Mouse (Mus musculus) megakaryocyte, embryonic 14.5 days (primary cell): ENCODE results near the gene Bckdhb. TPM values are rescaled to one million over a fixed set of nuclear protein-coding genes. Genes with fewer than 3 reads are reported as not detected.
"Not testable (repeated sequence)": the region's sequence is repeated elsewhere in the genome, so short reads cannot be mapped to it uniquely, and the experiment has no call there.

Source experiments
- H3K27me3 ChIP-seq: replicated peaks from 2 replicates; pipeline ENCODE3; 2012; ENCODE audit warnings: inconsistent platforms
- H3K36me3 ChIP-seq: replicated peaks from 2 replicates; pipeline ENCODE3; 2012; ENCODE audit warnings: low read length, inconsistent platforms, mixed read lengths
- H3K4me1 ChIP-seq: 2 replicates; pipeline ENCODE4 v1.6.1; 2012; ENCODE audit warnings: inconsistent platforms
- H3K4me3 ChIP-seq: replicated peaks from 2 replicates; pipeline ENCODE3; 2012; ENCODE audit warnings: moderate library complexity, mild to moderate bottlenecking, inconsistent platforms
- H3K9me3 ChIP-seq: 2 replicates; pipeline ENCODE4 v1.6.1; 2012; ENCODE audit warnings: inconsistent platforms
- FLI1 ChIP-seq: IDR thresholded peaks from 2 replicates; pipeline ENCODE4 v1.6.1; 2012; ENCODE audit warnings: low read length, inconsistent platforms, mixed read lengths
- GATA1 ChIP-seq: IDR thresholded peaks from 3 replicates; pipeline ENCODE4 v1.6.1; 2012; ENCODE audit warnings: mixed read lengths, low read length, inconsistent platforms, borderline replicate concordance
- polyA plus RNA-seq: library from polyadenylated mRNA; stranded (reverse); fragments of >175 nt; gene quantifications from 2 replicates; pipeline ENCODE4 v1.2.3, GENCODE M21; 2012; ENCODE audit warnings: low replicate concordance; ENCODE audit not compliant: insufficient read depth

Gene Bckdhb
- polyA plus RNA-seq, 1 experiment, result 7.3 TPM

GRCm38 (mm10) chr9:84041631-84042277 is 116.8 kb downstream of the Bckdhb start:
- H3K27me3 ChIP-seq, result no peaks in the 10 kb centered on the region
- no peaks in the 10 kb centered on the region for H3K36me3 ChIP-seq
- no peak for TF ChIP-seq FLI1
- TF ChIP-seq GATA1, result no peak
- H3K4me1 ChIP-seq, result no peaks in the 10 kb centered on the region; the same call in 1 of the 2 replicates
- H3K4me3 ChIP-seq, result no peak overlapping the region
- H3K9me3 ChIP-seq, result no peaks in the 10 kb centered on the region

GRCm38 (mm10) chr9:84042539-84042938 is 117.6 kb downstream of the Bckdhb start:
- no peak overlapping the region for H3K4me3 ChIP-seq
- H3K27me3 ChIP-seq, result no peaks in the 10 kb centered on the region
- H3K4me1 ChIP-seq, result no peaks in the 10 kb centered on the region
- no peaks in the 10 kb centered on the region for H3K9me3 ChIP-seq
- TF ChIP-seq FLI1 (no peak), GATA1 (no peak)
- H3K36me3 ChIP-seq, result no peaks in the 10 kb centered on the region

DNA sequence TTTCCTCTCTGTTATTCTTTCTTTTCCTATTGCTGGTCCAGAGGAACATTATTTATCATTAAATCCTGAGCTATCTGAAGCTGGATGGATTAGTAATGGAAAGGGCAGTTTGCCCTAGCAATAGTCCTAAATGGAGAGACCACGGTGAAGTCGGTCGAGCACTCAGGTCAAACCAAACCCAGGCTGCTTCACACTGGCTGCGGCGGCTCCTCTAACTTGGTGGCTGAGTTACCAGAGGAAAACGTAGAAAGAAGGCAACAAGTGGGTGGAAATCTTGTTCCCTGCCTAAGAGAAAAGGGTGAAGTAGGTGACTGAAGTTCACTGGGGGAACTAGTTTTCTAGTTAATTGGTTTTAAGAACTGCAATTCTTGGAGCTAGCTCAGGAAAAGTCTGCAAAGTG is 119.2 kb downstream of the Bckdhb start:
- H3K4me1 ChIP-seq, result no peaks in the 10 kb centered on the region
- TF ChIP-seq FLI1 (no peak), GATA1 (no peak)
- no peaks in the 10 kb centered on the region for H3K36me3 ChIP-seq
- no peak overlapping the region for H3K4me3 ChIP-seq
- no peaks in the 10 kb centered on the region for H3K27me3 ChIP-seq
- no peaks in the 10 kb centered on the region for H3K9me3 ChIP-seq

DNA sequence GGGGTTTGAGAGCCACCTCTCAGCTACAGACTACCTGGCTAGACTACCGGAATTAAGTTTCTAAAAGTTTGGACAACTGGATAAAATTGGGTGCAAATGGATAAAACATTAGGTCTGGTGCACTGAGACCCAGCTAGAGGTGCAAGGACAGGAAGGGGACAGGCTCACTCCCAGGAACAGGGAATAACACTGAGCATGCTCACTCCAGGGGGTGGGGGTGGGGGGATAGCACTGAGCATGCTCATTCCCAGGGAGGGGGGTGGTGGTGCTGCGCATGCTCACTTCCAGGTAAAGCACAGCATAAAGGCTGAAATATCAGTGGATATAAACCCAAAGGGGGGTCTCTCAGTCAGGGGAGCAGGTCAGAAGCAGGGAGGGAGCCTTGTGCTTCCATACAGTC is 120.7 kb downstream of the Bckdhb start:
- no peaks in the 10 kb centered on the region for H3K9me3 ChIP-seq
- no peaks in the 10 kb centered on the region for H3K4me1 ChIP-seq
- TF ChIP-seq FLI1, result no peak
- TF ChIP-seq GATA1, result no peak
- H3K27me3 ChIP-seq, result no peaks in the 10 kb centered on the region
- no peak overlapping the region for H3K4me3 ChIP-seq
- no peaks in the 10 kb centered on the region for H3K36me3 ChIP-seq

- Histone ChIP-seq H3K27me3 (no peaks in the 10 kb centered on the region), H3K4me3 (no peak overlapping the region), H3K36me3 (no peaks in the 10 kb centered on the region), H3K9me3 (no peaks in the 10 kb centered on the region), H3K4me1 (no peaks in the 10 kb centered on the region)
- TF ChIP-seq FLI1 (no peak), GATA1 (no peak)
Observed at GRCm38 (mm10) chr9:84046334-84046733, 121.4 kb downstream of the Bckdhb start.

- no peaks in the 10 kb centered on the region for H3K27me3 ChIP-seq
- H3K4me1 ChIP-seq, result no peaks in the 10 kb centered on the region
- no peak for TF ChIP-seq FLI1
- no peak for TF ChIP-seq GATA1
- no peaks in the 10 kb centered on the region for H3K9me3 ChIP-seq
- no peak overlapping the region for H3K4me3 ChIP-seq
- no peaks in the 10 kb centered on the region for H3K36me3 ChIP-seq
Observed at GRCm38 (mm10) chr9:84046961-84047360, 122.0 kb downstream of the Bckdhb start.

DNA sequence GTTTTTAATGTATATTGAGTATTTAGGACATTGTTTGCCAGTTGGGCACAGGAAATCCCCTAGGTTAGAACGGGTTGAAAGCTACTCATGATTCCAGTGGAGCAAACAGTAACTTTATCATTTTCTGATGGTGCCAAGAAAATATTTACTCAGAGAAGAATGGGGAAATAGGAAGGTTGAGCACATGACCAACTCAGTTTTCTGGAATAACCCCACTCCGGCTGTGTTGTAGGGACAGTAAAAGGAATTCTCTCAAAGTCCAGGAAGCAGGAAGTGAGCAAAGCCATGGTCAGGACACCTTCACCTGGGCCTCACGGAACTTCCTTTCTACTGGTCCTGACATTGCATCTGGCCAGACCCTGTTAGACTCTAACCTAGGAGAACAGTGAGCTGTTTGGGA is 122.5 kb downstream of the Bckdhb start:
- Histone ChIP-seq H3K4me1 (no peaks in the 10 kb centered on the region), H3K36me3 (no peaks in the 10 kb centered on the region), H3K27me3 (no peaks in the 10 kb centered on the region), H3K4me3 (no peak overlapping the region), H3K9me3 (no peaks in the 10 kb centered on the region)
- TF ChIP-seq FLI1, result no peak
- TF ChIP-seq GATA1, result no peak

DNA sequence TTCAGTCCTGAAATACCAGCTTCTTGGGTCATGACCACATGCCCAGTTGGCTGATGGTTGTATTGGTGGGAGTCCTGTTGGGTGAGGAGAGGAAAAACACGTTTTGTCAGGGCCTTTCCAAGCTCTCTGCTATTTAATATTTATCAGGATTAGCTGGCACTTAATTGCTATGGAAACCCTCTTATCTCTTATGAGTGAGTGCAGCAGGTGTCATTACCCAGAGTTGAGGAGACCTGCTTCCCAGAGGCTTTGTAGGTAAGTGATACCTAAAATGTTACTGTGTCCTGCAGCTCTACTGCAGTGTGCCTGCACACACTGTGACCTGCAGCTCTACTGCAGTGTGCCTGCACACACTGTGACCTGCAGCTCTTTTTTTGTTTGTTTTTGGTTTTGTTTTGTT is 124.2 kb downstream of the Bckdhb start:
- TF ChIP-seq GATA1 (no peak), FLI1 (no peak)
- Histone ChIP-seq H3K4me3 (no peak overlapping the region), H3K9me3 (no peaks in the 10 kb centered on the region), H3K4me1 (no peaks in the 10 kb centered on the region), H3K27me3 (no peaks in the 10 kb centered on the region), H3K36me3 (no peaks in the 10 kb centered on the region)

- Histone ChIP-seq H3K27me3 (no peaks in the 10 kb centered on the region), H3K9me3 (no peaks in the 10 kb centered on the region), H3K4me1 (no peaks in the 10 kb centered on the region), H3K36me3 (no peaks in the 10 kb centered on the region), H3K4me3 (no peak overlapping the region)
- TF ChIP-seq FLI1 (no peak), GATA1 (no peak)
Observed at GRCm38 (mm10) chr9:84050867-84051635, 126.1 kb downstream of the Bckdhb start.

- Histone ChIP-seq H3K4me1 (no peaks in the 10 kb centered on the region), H3K4me3 (no peak overlapping the region), H3K9me3 (no peaks in the 10 kb centered on the region), H3K36me3 (no peaks in the 10 kb centered on the region), H3K27me3 (no peaks in the 10 kb centered on the region)
- TF ChIP-seq GATA1 (no peak), FLI1 (no peak)
Observed at GRCm38 (mm10) chr9:84055125-84055807, 130.3 kb downstream of the Bckdhb start.

GRCm38 (mm10) chr9:84060781-84061180 is 135.8 kb downstream of the Bckdhb start:
- not testable (repeated sequence) for H3K36me3 ChIP-seq, H3K4me3 ChIP-seq, H3K27me3 ChIP-seq, H3K4me1 ChIP-seq, H3K9me3 ChIP-seq
